Mouse (Mus musculus): ENCODE results near the gene Tcte2. TPM values are rescaled to one million over a fixed set of nuclear protein-coding genes. Genes with fewer than 3 reads are reported as not detected.
A peak's percentile ranks its signal among the peaks of the same experiment; 100 is the strongest.

Tcte2 gene
- total RNA-seq, 2 experiments from 2014 or later = 5.2 to 6.7 TPM

DNA sequence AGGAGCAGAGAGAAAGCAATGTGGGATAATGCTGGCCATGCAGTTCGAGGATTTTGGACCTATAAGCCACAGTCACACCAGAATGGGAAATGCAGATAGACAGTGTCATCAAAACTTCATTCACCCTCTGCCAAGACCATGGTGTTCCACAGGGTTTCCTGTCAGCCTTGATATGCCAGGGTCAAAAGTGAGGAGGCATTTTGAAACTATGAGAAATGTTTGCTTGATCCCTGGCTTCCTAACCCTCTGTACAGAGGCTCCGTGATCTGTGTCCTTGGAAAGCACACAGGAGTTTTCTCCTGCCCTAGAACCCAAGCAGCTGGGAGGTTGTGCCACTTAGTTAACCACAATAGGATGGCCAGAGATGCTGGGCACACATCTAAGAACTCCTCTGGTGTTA is 40.3 kb downstream of the Tcte2 start:
- DNase-seq (ENCODE audit: low spot score in 2 of 2) = no peak

DNA sequence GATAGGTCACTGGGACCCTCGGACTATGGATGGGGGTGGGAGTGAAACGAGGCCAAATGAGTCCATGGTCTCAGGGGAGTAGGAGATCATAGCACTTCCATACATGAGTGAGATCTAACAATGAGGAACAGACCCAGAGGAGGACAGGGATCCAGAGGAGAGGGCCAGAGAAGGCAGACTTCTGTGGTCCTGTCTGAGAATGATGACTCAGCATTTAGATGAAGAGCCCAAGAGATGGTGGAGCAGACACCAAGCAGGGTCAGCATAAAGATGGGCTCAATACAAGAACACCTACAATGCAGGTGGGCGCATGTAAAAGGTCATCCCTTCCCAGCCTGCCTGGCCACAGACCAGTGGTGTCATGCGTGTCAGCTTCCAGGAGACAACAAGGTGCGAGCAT is 41.4 kb downstream of the Tcte2 start:
- DNase-seq (ENCODE audit: low spot score in 2 of 2) = no peak

DNA sequence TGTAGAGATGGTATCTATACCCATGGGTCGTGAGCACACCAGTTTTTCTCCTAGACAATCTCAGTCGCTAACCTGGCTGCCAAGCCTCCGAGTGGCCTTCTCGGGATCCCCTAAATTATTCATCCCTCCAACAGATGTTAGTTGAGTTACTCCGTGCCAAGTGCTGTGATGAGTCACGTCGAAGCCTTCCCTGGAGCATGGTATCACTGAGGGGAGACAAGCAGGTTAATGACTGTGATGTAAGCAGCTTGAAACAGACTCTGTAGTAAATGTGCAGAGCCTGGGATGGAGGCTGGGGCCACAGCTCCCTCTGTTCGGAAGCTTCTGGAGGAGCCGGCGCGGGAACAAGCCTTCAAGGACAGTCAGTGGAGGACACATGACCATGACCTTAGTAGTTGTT is 44.2 kb downstream of the Tcte2 start:
- no peak for DNase-seq (ENCODE audit: low spot score in 2 of 2)

GRCm38 (mm10) chr17:13716336-13716735 is 45.3 kb downstream of the Tcte2 start:
- no peak for DNase-seq (ENCODE audit: low spot score in 2 of 2)

GRCm38 (mm10) chr17:13715511-13715910 is 46.1 kb downstream of the Tcte2 start:
- DNase-seq (ENCODE audit: low spot score in 2 of 2) = no peak

DNA sequence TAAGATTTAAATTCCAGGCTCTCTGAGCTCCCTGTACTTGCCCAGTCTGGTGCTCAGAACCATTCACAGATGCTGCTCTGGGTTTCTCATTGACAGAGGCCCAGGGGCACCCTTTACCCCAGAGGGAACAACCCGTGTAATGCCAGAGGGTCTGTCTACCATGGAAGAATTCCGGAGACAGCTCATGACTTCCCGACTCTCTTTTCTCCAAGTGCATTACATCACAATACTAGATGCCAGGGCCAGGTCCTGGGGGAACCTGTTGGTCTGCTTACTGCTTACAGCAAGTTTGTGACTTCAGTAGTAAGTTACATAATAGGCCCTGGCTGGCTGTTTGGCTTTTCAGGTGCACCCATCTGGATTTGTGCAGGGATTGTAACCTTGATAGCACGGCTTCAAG is 47.0 kb downstream of the Tcte2 start:
- no peak for DNase-seq (ENCODE audit: low spot score in 2 of 2)

- DNase-seq (ENCODE audit: low spot score in 2 of 2) = no peak
Measured at GRCm38 (mm10) chr17:13714128-13714527, 47.5 kb downstream of the Tcte2 start.

GRCm38 (mm10) chr17:13712518-13712917 is 49.1 kb downstream of the Tcte2 start:
- DNase-seq (ENCODE audit: low spot score in 2 of 2) = no peak

GRCm38 (mm10) chr17:13712116-13712515 is 49.5 kb downstream of the Tcte2 start:
- no peak for DNase-seq (ENCODE audit: low spot score in 2 of 2)

- DNase-seq (ENCODE audit: low spot score in 2 of 2) = no peak
Measured at GRCm38 (mm10) chr17:13711173-13711572, 50.5 kb downstream of the Tcte2 start.

GRCm38 (mm10) chr17:13705481-13705921 is 56.1 kb downstream of the Tcte2 start:
- no peak for DNase-seq (ENCODE audit: low spot score in 2 of 2)

DNA sequence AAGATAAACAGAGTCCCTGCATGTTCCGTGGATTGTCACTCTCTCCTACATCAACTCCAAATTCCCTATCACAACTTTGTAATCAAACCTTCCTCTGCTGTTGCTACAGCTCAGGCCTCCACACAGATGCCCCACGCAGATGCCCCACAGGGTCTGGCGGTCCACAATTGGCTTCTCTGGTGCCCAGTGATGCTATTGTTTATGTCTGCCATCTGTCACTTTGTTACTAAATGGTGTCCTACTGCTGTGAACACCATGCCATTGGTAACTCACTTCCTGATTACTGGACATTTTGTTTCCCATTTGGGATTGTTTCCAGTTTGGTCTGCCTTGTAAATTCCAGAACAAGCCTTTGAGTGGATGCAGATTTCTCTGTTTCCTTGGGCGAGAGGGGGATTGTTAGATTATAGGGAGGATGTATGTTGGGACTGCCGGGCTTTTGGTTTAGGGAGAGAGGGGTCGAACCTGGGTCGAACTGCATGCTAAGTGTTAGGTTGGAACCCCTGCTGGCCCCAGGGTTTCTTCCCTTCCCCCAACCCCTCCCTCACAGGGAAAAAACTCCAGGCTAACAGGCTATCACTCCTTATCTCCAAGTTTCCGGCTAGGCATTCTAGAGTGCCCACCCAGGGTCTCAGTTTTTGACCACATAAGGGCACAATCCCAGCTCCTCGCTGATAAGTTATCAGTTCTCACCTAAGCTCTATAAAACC is 57.9 kb downstream of the Tcte2 start:
- DNase-seq (ENCODE audit: low spot score in 2 of 2) = no peak

- no peak for DNase-seq (ENCODE audit: low spot score in 2 of 2)
Measured at GRCm38 (mm10) chr17:13700131-13701016, 61.3 kb downstream of the Tcte2 start.

DNA sequence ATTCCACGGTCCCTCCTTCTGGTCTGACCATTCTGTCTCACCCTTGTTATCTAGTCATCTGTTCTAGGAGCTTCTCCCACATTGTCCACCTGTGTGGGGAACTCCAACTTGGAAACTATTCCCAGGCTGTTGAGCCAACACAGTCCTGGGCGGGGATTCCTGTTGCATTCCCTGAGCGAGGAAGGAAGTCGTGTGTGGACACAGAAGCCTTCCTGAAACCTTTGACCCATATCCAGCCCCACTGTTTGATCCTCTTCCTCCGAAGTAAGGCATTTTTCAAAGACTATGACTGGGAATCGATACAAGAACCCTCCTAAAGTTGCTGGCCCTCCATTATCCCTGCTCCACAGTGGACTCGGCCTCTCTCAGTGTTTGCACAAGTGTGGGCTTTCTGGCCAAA is 61.9 kb downstream of the Tcte2 start:
- no peak for DNase-seq (ENCODE audit: low spot score in 2 of 2)

GRCm38 (mm10) chr17:13698194-13698593 is 63.4 kb downstream of the Tcte2 start:
- DNase-seq (ENCODE audit: low spot score in 2 of 2) = no peak

GRCm38 (mm10) chr17:13697646-13698045 is 64.0 kb downstream of the Tcte2 start:
- no peak for DNase-seq (ENCODE audit: low spot score in 2 of 2)

- DNase-seq (ENCODE audit: low spot score in 2 of 2) = no peak
Measured at GRCm38 (mm10) chr17:13695881-13696280, 65.7 kb downstream of the Tcte2 start.

GRCm38 (mm10) chr17:13695211-13695610 is 66.4 kb downstream of the Tcte2 start:
- DNase-seq (ENCODE audit: low spot score in 2 of 2) = no peak

DNA sequence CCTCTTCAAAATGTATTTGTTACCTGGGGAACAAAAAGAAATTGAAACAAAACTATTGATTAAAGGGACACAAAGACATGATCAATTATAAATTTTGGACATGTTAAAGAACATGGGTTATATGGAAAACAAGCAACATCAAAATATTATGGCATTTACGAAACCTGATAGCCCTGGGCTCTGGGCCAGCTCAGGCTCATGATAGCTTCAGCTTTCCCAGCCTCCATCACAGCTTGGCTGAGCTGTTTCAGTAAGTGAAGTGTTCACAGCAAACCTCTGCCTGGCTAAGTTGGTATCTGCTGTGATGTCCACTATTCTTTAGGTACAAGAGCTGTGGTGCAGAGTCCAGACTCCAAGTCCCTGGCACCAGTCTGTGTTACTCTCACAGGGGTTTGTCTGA is 67.4 kb downstream of the Tcte2 start:
- DNase-seq (ENCODE audit: low spot score in 2 of 2) = no peak

DNA sequence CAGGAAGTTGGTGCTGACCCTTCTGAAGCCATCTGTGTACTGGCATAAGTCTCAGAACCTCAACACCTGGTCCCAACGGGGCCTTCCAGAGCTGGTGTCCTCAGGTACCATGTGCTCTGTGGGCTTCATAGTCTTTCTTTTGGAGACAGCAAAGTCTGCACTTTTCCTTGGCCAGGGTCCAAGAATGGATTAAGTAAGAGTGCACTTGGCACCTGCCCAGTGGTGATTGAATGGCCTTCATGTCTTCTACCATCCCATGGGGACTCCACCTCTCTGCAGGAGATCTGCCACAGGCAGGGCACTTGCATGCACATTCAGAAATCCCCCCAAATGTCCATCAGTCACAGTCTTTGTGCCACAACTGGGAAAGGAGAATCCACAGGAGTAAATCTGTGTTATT is 74.0 kb downstream of the Tcte2 start:
- peak in 1 of 2 experiments; percentile 35 for DNase-seq (ENCODE audit: low spot score in 2 of 2)

- DNase-seq (ENCODE audit: low spot score in 2 of 2) = no peak
Measured at GRCm38 (mm10) chr17:13687086-13687485, 74.5 kb downstream of the Tcte2 start.

DNA sequence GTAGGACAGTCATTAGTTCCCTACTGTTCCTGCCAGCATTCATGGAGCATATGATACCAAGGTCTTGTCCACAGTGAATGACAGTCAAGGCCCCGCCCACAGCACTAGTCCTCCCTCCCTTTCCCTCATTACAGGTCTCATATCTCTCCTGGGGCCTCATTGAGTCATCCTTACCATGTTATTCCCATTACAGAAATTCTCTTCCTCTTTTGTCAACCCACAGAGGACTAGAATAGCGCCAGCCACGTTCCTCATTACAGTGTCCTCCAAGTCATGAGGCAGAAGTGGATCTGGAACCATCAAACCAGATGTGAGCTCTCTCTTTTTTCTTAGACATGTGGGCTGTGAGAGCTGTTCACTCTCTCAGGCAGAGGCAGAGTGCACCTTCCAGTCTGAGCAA is 76.0 kb downstream of the Tcte2 start:
- no peak for DNase-seq (ENCODE audit: low spot score in 2 of 2)

Measured in adrenal gland, postnatal 4 days (tissue).